Mouse (Mus musculus) testis, adult 2 months (tissue): ENCODE data around the gene Mast1. TPM values are rescaled to one million over a fixed set of nuclear protein-coding genes. Genes with fewer than 3 reads are reported as not detected.

Source experiments
- H3K27ac ChIP-seq: fragments of 200-500 bp; 2 replicates; pipeline ENCODE4 v1.5.1; 2012; ENCODE audit warnings: low read depth, low read length; ENCODE audit not compliant: control insufficient read depth, insufficient read depth
- H3K27me3 ChIP-seq: fragments of 200-500 bp; 2 replicates; pipeline ENCODE4 v1.6.1; 2012; ENCODE audit warnings: mild to moderate bottlenecking, low read length, moderate library complexity; ENCODE audit not compliant: control insufficient read depth, insufficient read depth
- H3K36me3 ChIP-seq: fragments of 200-500 bp; 2 replicates; pipeline ENCODE4 v1.6.1; 2012; ENCODE audit warnings: mild to moderate bottlenecking, low read length; ENCODE audit not compliant: control insufficient read depth, insufficient read depth
- H3K4me1 ChIP-seq: fragments of 200-500 bp; 2 replicates; pipeline ENCODE4 v1.6.1; 2012; ENCODE audit warnings: low read length; ENCODE audit not compliant: control insufficient read depth, insufficient read depth
- H3K4me3 ChIP-seq: fragments of 200-500 bp; 2 replicates; pipeline ENCODE4 v1.5.1; 2012; ENCODE audit warnings: low read depth, mild to moderate bottlenecking, low read length, moderate library complexity, mixed read lengths; ENCODE audit not compliant: control insufficient read depth
- CTCF ChIP-seq: fragments of 200-500 bp; IDR thresholded peaks from 2 replicates; pipeline ENCODE4 v1.5.1; 2012; ENCODE audit warnings: low read depth, mild to moderate bottlenecking, inconsistent platforms, low read length, moderate library complexity; ENCODE audit not compliant: control insufficient read depth, insufficient read depth, insufficient replicate concordance
- POLR2A ChIP-seq: fragments of 200-500 bp; IDR thresholded peaks from 2 replicates; pipeline ENCODE4 v1.6.1; 2012; ENCODE audit warnings: low read depth, mild to moderate bottlenecking, inconsistent platforms, low read length, moderate library complexity; ENCODE audit not compliant: control insufficient read depth
- polyA plus RNA-seq: library from polyadenylated mRNA; depleted of rRNA; stranded (reverse); fragments of >200 nt; gene quantifications from 2 replicates; pipeline ENCODE4 v1.2.3, GENCODE M21; 2012

The Mast1 gene
- polyA plus RNA-seq, 1 experiment: 1.6 TPM

GRCm38 (mm10) chr8:84970135-84970790 is 33.1 kb upstream of the Mast1 start:
- H3K27me3 ChIP-seq: no peaks in the 10 kb centered on the region
- peaks cover 35% of the 10 kb centered on the region for H3K4me1 ChIP-seq
- H3K36me3 ChIP-seq: no peaks in the 10 kb centered on the region
- H3K4me3 ChIP-seq: peak overlapping the region; percentile 95
- TF ChIP-seq POLR2A: no peak
- TF ChIP-seq CTCF: no peak
- peak overlapping the region; percentile 87 for H3K27ac ChIP-seq

GRCm38 (mm10) chr8:84969241-84970134 is 32.3 kb upstream of the Mast1 start, which contains the start of the genes Gm49661, Prdx2 and Rnaseh2a:
Gene Gm49661 (minus strand): TSS chr8:84969433.
Gene Prdx2 (plus strand): TSS chr8:84969587.
Gene Rnaseh2a (minus strand): TSS chr8:84969767.
- TF ChIP-seq CTCF (no peak), POLR2A (peak; percentile 88)
- peak within 1 kb of the TSS; percentile 95 for H3K4me3 ChIP-seq

GRCm38 (mm10) chr8:84968650-84969049 is 31.5 kb upstream of the Mast1 start:
- H3K27ac ChIP-seq: peak overlapping the region; percentile 95
- peak overlapping the region; percentile 95 for H3K4me3 ChIP-seq
- H3K4me1 ChIP-seq: peaks cover 38% of the 10 kb centered on the region
- no peaks in the 10 kb centered on the region for H3K36me3 ChIP-seq
- TF ChIP-seq POLR2A (no peak), CTCF (no peak)
- H3K27me3 ChIP-seq: no peaks in the 10 kb centered on the region

More at GRCm38 (mm10) chr8:84969241-84970134, 32.3 kb upstream of the Mast1 start, which contains the start of the genes Gm49661, Prdx2 and Rnaseh2a:
- no peaks in the 10 kb centered on the region for H3K27me3 ChIP-seq
- no peaks in the 10 kb centered on the region for H3K36me3 ChIP-seq
- H3K27ac ChIP-seq: peak within 1 kb of the TSS; percentile 95
- peaks cover 38% of the 10 kb centered on the region for H3K4me1 ChIP-seq

GRCm38 (mm10) chr8:84967532-84968304 is 30.6 kb upstream of the Mast1 start:
- Histone ChIP-seq H3K36me3 (no peaks in the 10 kb centered on the region), H3K4me3 (peak overlapping the region; percentile 35), H3K4me1 (peaks cover 38% of the 10 kb centered on the region), H3K27ac (peak overlapping the region; percentile 29), H3K27me3 (no peaks in the 10 kb centered on the region)
- no peak for TF ChIP-seq CTCF
- TF ChIP-seq POLR2A: no peak

DNA sequence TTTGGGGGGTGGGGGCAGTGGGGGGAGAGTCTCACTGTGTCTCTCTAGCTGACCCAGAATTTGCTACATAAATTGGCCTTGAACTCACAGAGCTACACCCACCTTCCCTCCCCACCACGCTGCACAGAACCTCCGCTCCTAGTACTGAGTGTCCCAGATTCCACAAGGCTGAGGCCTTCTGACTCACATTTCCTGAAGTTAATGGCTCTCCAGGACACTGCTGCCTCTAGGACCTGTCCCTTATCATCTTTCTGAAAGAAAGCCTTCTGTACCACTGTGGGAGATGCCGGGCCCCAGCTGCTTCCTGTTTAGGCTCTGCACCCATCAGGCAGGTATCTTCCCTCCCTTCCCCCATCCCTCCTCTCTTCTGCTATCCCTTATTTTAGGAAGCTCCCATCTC is 29.4 kb upstream of the Mast1 start:
- Histone ChIP-seq H3K4me3 (peak overlapping the region; percentile 92), H3K27me3 (no peaks in the 10 kb centered on the region), H3K4me1 (peaks cover 38% of the 10 kb centered on the region), H3K36me3 (peaks cover 2% of the 10 kb centered on the region; the same call in 1 of the 2 replicates), H3K27ac (peak overlapping the region; percentile 79)
- TF ChIP-seq CTCF: no peak
- TF ChIP-seq POLR2A: no peak

DNA sequence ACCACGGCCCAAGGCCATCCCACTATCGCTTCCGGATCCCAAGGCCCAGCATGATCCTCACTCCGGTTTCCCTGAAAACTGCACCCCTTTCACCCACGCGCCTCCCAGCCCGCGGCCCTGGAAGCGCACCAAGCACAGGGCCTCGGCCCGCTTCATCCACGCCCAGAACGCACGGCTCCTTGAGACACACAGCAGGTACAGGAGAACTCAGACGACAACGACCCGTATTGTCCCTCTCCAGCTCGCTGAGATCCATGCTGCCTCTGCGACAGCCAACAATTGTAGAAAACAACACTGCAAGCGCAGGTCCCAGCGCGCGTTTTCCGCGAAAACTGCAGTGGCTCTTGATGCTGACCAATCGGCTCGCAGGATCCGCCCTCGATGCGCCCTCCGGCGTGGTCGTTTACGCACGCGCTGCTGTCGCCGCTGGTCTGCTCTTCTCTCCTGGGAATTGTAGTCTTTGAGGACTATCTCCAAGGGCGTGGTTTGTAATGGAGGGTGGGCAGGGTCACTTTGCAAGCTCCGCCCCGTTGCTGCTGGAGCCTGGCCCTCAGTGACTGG is 28.7 kb upstream of the Mast1 start:
- peaks cover 2% of the 10 kb centered on the region; the same call in 1 of the 2 replicates for H3K36me3 ChIP-seq
- no peaks in the 10 kb centered on the region for H3K27me3 ChIP-seq
- H3K27ac ChIP-seq: peak overlapping the region; percentile 32
- H3K4me1 ChIP-seq: peaks cover 38% of the 10 kb centered on the region
- TF ChIP-seq CTCF: no peak
- peak; percentile 65 for TF ChIP-seq POLR2A
- H3K4me3 ChIP-seq: peak overlapping the region; percentile 92

DNA sequence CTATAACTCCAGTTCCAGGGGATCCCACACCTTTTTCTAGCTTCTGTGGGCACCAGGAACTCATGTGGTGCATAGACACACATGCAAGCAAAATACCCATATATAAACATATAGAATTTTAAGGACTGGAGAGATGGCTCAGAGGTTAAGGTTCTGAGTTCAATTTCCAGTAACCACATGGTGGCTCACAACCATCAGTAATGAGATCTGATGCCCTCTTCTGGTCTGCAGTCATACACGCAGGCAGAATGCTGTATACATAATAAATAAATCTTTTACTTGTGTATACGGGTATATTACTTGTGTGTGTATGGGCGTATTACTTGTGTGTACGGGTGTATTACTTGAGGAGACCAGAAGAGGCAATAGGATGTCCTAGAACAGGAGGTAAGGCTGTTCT is 26.8 kb upstream of the Mast1 start:
- TF ChIP-seq CTCF (no peak), POLR2A (no peak)
- H3K4me3 ChIP-seq: no peak overlapping the region
- no peaks in the 10 kb centered on the region for H3K27me3 ChIP-seq
- H3K27ac ChIP-seq: no peak overlapping the region
- H3K4me1 ChIP-seq: peaks cover 26% of the 10 kb centered on the region
- peaks cover 2% of the 10 kb centered on the region; the same call in 1 of the 2 replicates for H3K36me3 ChIP-seq
